Mouse (Mus musculus): ENCODE results near the gene Fndc9. TPM values are rescaled to one million over a fixed set of nuclear protein-coding genes. Genes with fewer than 3 reads are reported as not detected.

Gene Fndc9
- polyA plus RNA-seq (2015; fragmentation: Nextera tagmentation; extraction: Ambion mirVana): 0.09 TPM in 1 of 2 replicates, not detected in the other

- no peak within 1 kb of the TSS for H3K4me2 ChIP-seq (replicated peaks; ENCODE audit: low read depth, low read length)
- ATAC-seq (ENCODE audit: low FRiP score, low TSS enrichment): no peak
- no peaks in the 10 kb centered on the region for H3K9me3 ChIP-seq (ENCODE audit: low read length)
- no peak within 1 kb of the TSS for H3K4me3 ChIP-seq (ENCODE audit: low read length)
- H3K9ac ChIP-seq (replicated peaks; ENCODE audit: low read length): no peak within 1 kb of the TSS
- no peaks in the 10 kb centered on the region for H3K36me3 ChIP-seq (ENCODE audit: insufficient read depth, low read length)
- H3K27me3 ChIP-seq (ENCODE audit: insufficient read depth, low read length): no peaks in the 10 kb centered on the region
- H3K4me1 ChIP-seq (ENCODE audit: insufficient read depth, low read length): no peaks in the 10 kb centered on the region
- no peak within 1 kb of the TSS for H3K27ac ChIP-seq (ENCODE audit: low read length)
- WGBS: 80% methylated on average over 11 of the region's 11 CpGs
These were observed at the start of gene Fndc9 for GRCm38 (mm10) chr11:46235334-46235733. Fndc9 (plus strand) TSS chr11:46235531.

GRCm38 (mm10) chr11:46188283-46188682 is 47.0 kb upstream of the Fndc9 start:
- H3K9me3 ChIP-seq (ENCODE audit: low read length): no peaks in the 10 kb centered on the region

GRCm38 (mm10) chr11:46194175-46194574 is 41.2 kb upstream of the Fndc9 start:
- Histone ChIP-seq H3K27ac (ENCODE audit: low read length) (no peak overlapping the region), H3K27me3 (ENCODE audit: insufficient read depth, low read length) (no peaks in the 10 kb centered on the region), H3K4me3 (ENCODE audit: low read length) (no peak overlapping the region), H3K4me1 (ENCODE audit: insufficient read depth, low read length) (no peaks in the 10 kb centered on the region), H3K9me3 (ENCODE audit: low read length) (no peaks in the 10 kb centered on the region), H3K36me3 (ENCODE audit: insufficient read depth, low read length) (no peaks in the 10 kb centered on the region), H3K4me2 (replicated peaks; ENCODE audit: low read depth, low read length) (no peak overlapping the region), H3K9ac (replicated peaks; ENCODE audit: low read length) (no peak overlapping the region)
- ATAC-seq (ENCODE audit: low FRiP score, low TSS enrichment): peak; percentile 51; the same call in 1 of the 2 replicates
- WGBS: 39% methylated on average over 4 of the region's 4 CpGs

More at GRCm38 (mm10) chr11:46188283-46188682, 47.0 kb upstream of the Fndc9 start:
- no peaks in the 10 kb centered on the region for H3K36me3 ChIP-seq (ENCODE audit: insufficient read depth, low read length)
- no peak overlapping the region for H3K9ac ChIP-seq (replicated peaks; ENCODE audit: low read length)
- 0 out of 2 replicates have a peak, but pooled peaks cover 3% of the 10 kb centered on the region for H3K4me1 ChIP-seq (ENCODE audit: insufficient read depth, low read length)
- H3K27ac ChIP-seq (ENCODE audit: low read length): no peak overlapping the region
- H3K4me3 ChIP-seq (ENCODE audit: low read length): no peak overlapping the region
- H3K27me3 ChIP-seq (ENCODE audit: insufficient read depth, low read length): no peaks in the 10 kb centered on the region
- H3K4me2 ChIP-seq (replicated peaks; ENCODE audit: low read depth, low read length): no peak overlapping the region
- 70% methylated on average over 2 of the region's 2 CpGs for WGBS
- ATAC-seq (ENCODE audit: low FRiP score, low TSS enrichment): no peak

- ATAC-seq (ENCODE audit: low FRiP score, low TSS enrichment): no peak
- no peak overlapping the region for H3K4me3 ChIP-seq (ENCODE audit: low read length)
- no peak overlapping the region for H3K27ac ChIP-seq (ENCODE audit: low read length)
- H3K27me3 ChIP-seq (ENCODE audit: insufficient read depth, low read length): no peaks in the 10 kb centered on the region
- no peaks in the 10 kb centered on the region for H3K9me3 ChIP-seq (ENCODE audit: low read length)
- H3K36me3 ChIP-seq (ENCODE audit: insufficient read depth, low read length): no peaks in the 10 kb centered on the region
- H3K9ac ChIP-seq (replicated peaks; ENCODE audit: low read length): no peak overlapping the region
- peaks cover 16% of the 10 kb centered on the region for H3K4me1 ChIP-seq (ENCODE audit: insufficient read depth, low read length)
- 64% methylated on average over 11 of the region's 11 CpGs for WGBS
- H3K4me2 ChIP-seq (replicated peaks; ENCODE audit: low read depth, low read length): no peak overlapping the region
These were observed 34.7 kb upstream of the Fndc9 start for GRCm38 (mm10) chr11:46200664-46201063.

GRCm38 (mm10) chr11:46201636-46202546 is 33.4 kb upstream of the Fndc9 start:
- WGBS: 41% methylated on average over 20 of the region's 20 CpGs
- H3K9ac ChIP-seq (replicated peaks; ENCODE audit: low read length): no peak overlapping the region
- H3K27ac ChIP-seq (ENCODE audit: low read length): no peak overlapping the region
- H3K36me3 ChIP-seq (ENCODE audit: insufficient read depth, low read length): no peaks in the 10 kb centered on the region
- no peak for ATAC-seq (ENCODE audit: low FRiP score, low TSS enrichment)
- no peak overlapping the region for H3K4me3 ChIP-seq (ENCODE audit: low read length)
- peaks cover 22% of the 10 kb centered on the region for H3K4me1 ChIP-seq (ENCODE audit: insufficient read depth, low read length)
- H3K4me2 ChIP-seq (replicated peaks; ENCODE audit: low read depth, low read length): no peak overlapping the region
- H3K9me3 ChIP-seq (ENCODE audit: low read length): no peaks in the 10 kb centered on the region
- no peaks in the 10 kb centered on the region for H3K27me3 ChIP-seq (ENCODE audit: insufficient read depth, low read length)

- H3K4me2 ChIP-seq (replicated peaks; ENCODE audit: low read depth, low read length): no peak overlapping the region
- ATAC-seq (ENCODE audit: low FRiP score, low TSS enrichment): no peak
- no peak overlapping the region for H3K9ac ChIP-seq (replicated peaks; ENCODE audit: low read length)
- no peak overlapping the region for H3K4me3 ChIP-seq (ENCODE audit: low read length)
- no peaks in the 10 kb centered on the region for H3K9me3 ChIP-seq (ENCODE audit: low read length)
- H3K27me3 ChIP-seq (ENCODE audit: insufficient read depth, low read length): no peaks in the 10 kb centered on the region
- no peak overlapping the region for H3K27ac ChIP-seq (ENCODE audit: low read length)
- peaks cover 22% of the 10 kb centered on the region for H3K4me1 ChIP-seq (ENCODE audit: insufficient read depth, low read length)
- WGBS: 50% methylated on average over 10 of the region's 10 CpGs
- no peaks in the 10 kb centered on the region for H3K36me3 ChIP-seq (ENCODE audit: insufficient read depth, low read length)
These were observed 32.8 kb upstream of the Fndc9 start for GRCm38 (mm10) chr11:46202547-46202887.

GRCm38 (mm10) chr11:46204841-46205240 is 30.5 kb upstream of the Fndc9 start:
- ATAC-seq (ENCODE audit: low FRiP score, low TSS enrichment): no peak
- no peaks in the 10 kb centered on the region for H3K27me3 ChIP-seq (ENCODE audit: insufficient read depth, low read length)
- no peaks in the 10 kb centered on the region for H3K9me3 ChIP-seq (ENCODE audit: low read length)
- no peaks in the 10 kb centered on the region for H3K36me3 ChIP-seq (ENCODE audit: insufficient read depth, low read length)
- H3K4me3 ChIP-seq (ENCODE audit: low read length): no peak overlapping the region
- peaks cover 22% of the 10 kb centered on the region for H3K4me1 ChIP-seq (ENCODE audit: insufficient read depth, low read length)
- no peak overlapping the region for H3K4me2 ChIP-seq (replicated peaks; ENCODE audit: low read depth, low read length)
- no peak overlapping the region for H3K9ac ChIP-seq (replicated peaks; ENCODE audit: low read length)
- 86% methylated on average over 9 of the region's 9 CpGs for WGBS
- H3K27ac ChIP-seq (ENCODE audit: low read length): no peak overlapping the region

- Histone ChIP-seq H3K9ac (replicated peaks; ENCODE audit: low read length) (no peak overlapping the region; the same call in 1 of the 2 replicates), H3K4me3 (ENCODE audit: low read length) (no peak overlapping the region)
- 24% methylated on average over 17 of the region's 17 CpGs for WGBS
These were observed 29.5 kb upstream of the Fndc9 start for GRCm38 (mm10) chr11:46205639-46206409.

GRCm38 (mm10) chr11:46209884-46210283 is 25.4 kb upstream of the Fndc9 start:
- Histone ChIP-seq H3K27ac (ENCODE audit: low read length) (no peak overlapping the region), H3K4me1 (ENCODE audit: insufficient read depth, low read length) (peaks cover 42% of the 10 kb centered on the region), H3K27me3 (ENCODE audit: insufficient read depth, low read length) (no peaks in the 10 kb centered on the region), H3K9ac (replicated peaks; ENCODE audit: low read length) (no peak overlapping the region), H3K4me2 (replicated peaks; ENCODE audit: low read depth, low read length) (no peak overlapping the region), H3K4me3 (ENCODE audit: low read length) (no peak overlapping the region), H3K36me3 (ENCODE audit: insufficient read depth, low read length) (no peaks in the 10 kb centered on the region), H3K9me3 (ENCODE audit: low read length) (no peaks in the 10 kb centered on the region)
- WGBS: 50% methylated on average over 2 of the region's 2 CpGs
- ATAC-seq (ENCODE audit: low FRiP score, low TSS enrichment): no peak

More at GRCm38 (mm10) chr11:46205639-46206409, 29.5 kb upstream of the Fndc9 start:
- no peaks in the 10 kb centered on the region for H3K9me3 ChIP-seq (ENCODE audit: low read length)
- H3K27ac ChIP-seq (ENCODE audit: low read length): peak overlapping the region; percentile 19
- peak; percentile 69; the same call in 1 of the 2 replicates for ATAC-seq (ENCODE audit: low FRiP score, low TSS enrichment)
- H3K4me2 ChIP-seq (replicated peaks; ENCODE audit: low read depth, low read length): no peak overlapping the region
- H3K36me3 ChIP-seq (ENCODE audit: insufficient read depth, low read length): no peaks in the 10 kb centered on the region
- H3K4me1 ChIP-seq (ENCODE audit: insufficient read depth, low read length): peaks cover 22% of the 10 kb centered on the region
- H3K27me3 ChIP-seq (ENCODE audit: insufficient read depth, low read length): no peaks in the 10 kb centered on the region

Data from kidney, embryonic 16.5 days (tissue).